Mouse (Mus musculus) layer of hippocampus, adult 9-10 months (tissue): ENCODE measurements around the gene Atg10.

ENCODE experiments used
- DNase-seq: peaks from one replicate; pipeline ENCODE4 v3.0.0; 2022; ENCODE audit warnings: low spot score

Gene Atg10

GRCm38 (mm10) chr13:91023447-91023846 is 200.3 kb downstream of the Atg10 start:
- DNase-seq, result no peak

DNA sequence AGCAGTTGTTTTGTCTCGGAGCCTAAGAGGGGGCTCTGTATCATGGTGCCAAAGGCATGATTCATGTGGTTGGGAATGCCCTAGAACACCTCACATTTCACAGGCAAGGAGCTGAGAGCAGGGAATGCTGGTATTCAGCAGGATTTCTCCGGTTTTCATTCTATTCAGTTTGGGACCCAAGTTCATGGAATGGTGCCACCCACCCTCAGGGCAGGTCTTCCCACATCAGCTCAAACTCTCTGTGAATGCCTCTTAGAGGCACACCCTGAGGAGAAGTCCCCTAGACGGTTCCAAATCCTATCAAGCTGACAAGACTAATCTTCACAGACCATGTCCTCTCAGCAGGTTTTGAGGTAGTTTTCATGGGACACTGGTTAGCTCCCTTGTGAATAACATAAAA is 211.9 kb downstream of the Atg10 start:
- no peak for DNase-seq

- no peak for DNase-seq
Measured at GRCm38 (mm10) chr13:90995034-90995629, 228.6 kb downstream of the Atg10 start.

- no peak for DNase-seq
Measured at GRCm38 (mm10) chr13:90993602-90994001, 230.2 kb downstream of the Atg10 start.

DNA sequence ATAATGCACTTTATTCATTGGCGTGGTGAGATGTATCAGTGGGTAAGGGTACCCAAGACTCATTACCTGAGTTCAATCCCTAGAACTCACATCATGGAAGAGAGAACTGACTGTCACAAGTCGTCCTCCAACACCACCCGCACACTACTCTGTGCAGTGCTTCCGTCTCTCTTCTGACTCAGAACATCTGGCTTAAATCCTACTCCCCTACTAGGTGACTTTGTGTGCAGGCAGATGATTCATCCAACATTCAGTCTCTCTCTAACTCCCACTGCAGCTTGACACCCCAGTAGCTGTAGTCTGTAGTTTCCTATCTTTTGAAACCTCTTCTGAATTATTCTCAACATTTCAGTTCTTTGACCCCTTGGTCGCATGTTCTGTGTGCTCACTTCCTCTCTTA is 230.8 kb downstream of the Atg10 start:
- no peak for DNase-seq

DNA sequence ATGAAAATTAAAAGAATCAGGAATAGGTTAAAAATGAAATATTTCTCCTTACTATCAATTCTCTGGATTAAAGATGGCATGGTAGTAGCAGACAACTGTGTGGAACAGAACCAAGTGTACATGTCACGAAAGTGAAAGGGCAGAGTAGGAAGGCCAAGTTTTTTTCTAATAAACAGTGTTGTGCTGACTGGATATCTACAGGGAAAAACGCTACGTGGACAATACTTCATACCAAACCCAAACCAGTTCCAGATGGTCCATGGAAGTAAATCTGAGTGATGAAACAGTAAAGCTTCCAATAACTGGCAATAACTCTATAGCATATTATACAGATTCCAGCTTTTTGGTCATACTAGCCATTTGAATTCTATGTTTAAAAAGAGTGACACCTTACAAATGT is 235.5 kb downstream of the Atg10 start:
- no peak for DNase-seq

GRCm38 (mm10) chr13:90985417-90985816 is 238.4 kb downstream of the Atg10 start:
- no peak for DNase-seq

DNA sequence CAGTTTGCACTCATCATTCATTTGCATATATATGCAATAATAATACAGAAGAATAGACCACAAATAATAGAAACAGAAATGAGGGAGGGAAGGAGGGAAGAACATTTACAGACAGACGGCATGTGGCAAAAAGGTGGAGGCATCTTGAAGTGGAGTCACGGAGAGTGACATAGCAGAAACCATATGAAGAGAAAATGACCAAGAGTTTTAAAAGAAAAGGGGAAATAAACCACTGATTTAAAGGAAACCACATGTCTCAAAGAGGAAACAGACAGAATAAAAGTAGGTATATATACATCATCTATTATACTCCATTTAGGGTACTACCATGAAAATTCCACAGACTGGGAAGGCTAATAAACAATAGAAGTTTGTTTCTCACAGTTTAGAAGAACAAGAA is 239.7 kb downstream of the Atg10 start:
- DNase-seq, result no peak

GRCm38 (mm10) chr13:90981798-90982197 is 242.0 kb downstream of the Atg10 start:
- DNase-seq, result no peak

- no peak for DNase-seq
Measured at GRCm38 (mm10) chr13:90980878-90981674, 242.7 kb downstream of the Atg10 start.

DNA sequence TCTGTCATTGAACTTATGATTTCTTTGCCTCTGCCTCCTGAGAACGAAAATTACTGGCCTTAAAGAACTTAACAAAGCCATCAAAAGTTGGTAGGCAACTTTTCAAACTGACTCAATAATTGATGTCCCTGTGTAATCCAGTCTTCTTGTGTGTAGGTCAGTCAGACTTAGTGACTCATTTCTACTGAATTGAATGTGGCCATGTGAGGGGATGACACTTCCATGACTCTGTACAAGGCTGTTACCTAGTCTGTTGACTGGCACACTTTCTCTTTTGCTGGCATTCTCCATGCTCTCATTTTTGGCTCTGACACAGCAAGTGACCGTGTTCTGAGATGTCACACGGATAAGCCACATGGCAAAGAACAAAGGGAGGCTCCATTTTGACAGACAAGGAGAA is 246.7 kb downstream of the Atg10 start:
- DNase-seq, result no peak

DNA sequence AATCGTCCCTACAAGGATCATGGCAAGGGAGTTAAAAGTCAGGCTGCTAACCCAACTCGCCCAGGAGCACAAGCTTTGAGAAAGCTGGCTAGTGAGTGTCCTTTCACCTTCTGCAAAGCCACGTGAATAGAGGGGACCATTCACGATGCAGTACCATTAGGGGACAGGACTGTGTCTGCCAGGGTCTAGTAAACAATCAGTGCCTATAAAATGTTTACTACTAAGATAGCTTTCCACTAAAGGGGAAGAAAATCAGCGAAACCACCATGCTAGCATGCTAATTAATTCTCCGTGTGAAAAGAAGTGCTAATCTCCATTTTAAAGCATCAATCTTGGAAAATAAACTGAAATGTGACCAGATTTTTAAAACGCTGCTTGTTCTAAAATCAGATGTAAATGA is 250.4 kb downstream of the Atg10 start:
- no peak for DNase-seq

GRCm38 (mm10) chr13:90970259-90971017 is 253.3 kb downstream of the Atg10 start:
- no peak for DNase-seq

DNA sequence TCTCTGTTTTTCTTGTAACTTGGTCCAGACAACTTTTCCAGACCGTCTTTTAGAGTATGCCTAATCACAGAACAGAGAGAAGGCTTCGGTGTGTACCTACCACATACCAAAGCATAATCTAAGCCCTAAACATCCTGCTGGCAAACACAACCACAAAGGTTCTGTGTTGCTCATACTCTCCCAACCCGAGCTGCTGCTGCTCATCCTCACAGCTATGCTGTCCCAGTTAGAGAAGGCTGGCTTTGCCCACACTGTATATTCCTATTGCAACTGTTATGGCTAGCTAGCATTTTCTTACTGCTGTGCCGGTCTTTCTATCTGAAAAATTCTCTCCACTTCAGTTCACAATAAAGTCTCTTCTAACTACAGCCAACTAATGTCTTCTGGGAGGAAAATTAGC is 254.8 kb downstream of the Atg10 start:
- no peak for DNase-seq

- DNase-seq, result peak; percentile 84
Measured at GRCm38 (mm10) chr13:90967422-90967821, 256.3 kb downstream of the Atg10 start.

- DNase-seq, result no peak
Measured at GRCm38 (mm10) chr13:90965996-90966395, 257.8 kb downstream of the Atg10 start.

GRCm38 (mm10) chr13:90964511-90964910 is 259.3 kb downstream of the Atg10 start:
- no peak for DNase-seq

- DNase-seq, result no peak
Measured at GRCm38 (mm10) chr13:90962836-90963760, 260.7 kb downstream of the Atg10 start.

GRCm38 (mm10) chr13:90960591-90960990 is 263.2 kb downstream of the Atg10 start:
- no peak for DNase-seq

DNA sequence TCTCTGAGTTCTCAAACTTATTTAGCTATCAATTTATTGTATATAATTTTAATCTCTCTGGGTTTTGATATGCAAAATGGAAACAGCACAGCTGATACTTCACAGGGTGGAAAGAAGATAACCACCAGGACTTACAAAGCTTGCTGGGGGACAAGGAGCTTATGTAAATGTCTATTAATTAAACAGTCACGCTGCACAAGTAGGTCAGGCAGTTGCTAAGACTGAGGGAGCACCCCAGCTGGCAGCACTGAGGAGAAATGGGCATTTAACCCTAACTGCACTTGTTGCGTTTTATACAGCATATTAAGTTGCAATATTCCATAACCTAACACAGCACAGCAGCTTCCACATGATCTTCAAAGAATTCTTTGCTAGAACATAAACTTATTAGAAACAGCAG is 264.9 kb downstream of the Atg10 start:
- DNase-seq, result no peak

DNA sequence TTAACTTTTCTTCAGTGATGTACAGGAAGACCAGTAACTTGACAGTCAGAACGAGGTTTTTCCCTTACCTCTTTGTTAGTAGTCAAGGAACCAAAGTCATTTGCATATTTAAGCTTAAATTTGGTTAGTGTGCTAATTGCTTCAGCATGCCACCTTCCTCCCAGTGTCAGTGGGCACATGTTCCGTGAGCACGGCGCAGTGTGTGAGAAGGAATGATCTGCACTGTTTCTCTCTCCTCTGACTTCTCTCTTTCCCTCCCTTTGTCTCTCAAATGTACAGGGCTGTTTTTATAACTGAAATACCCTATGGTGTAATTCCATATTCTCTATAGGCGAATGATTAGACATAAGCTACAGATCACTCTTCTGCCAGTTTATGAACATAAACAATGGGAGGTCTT is 284.2 kb downstream of the Atg10 start:
- no peak for DNase-seq

DNA sequence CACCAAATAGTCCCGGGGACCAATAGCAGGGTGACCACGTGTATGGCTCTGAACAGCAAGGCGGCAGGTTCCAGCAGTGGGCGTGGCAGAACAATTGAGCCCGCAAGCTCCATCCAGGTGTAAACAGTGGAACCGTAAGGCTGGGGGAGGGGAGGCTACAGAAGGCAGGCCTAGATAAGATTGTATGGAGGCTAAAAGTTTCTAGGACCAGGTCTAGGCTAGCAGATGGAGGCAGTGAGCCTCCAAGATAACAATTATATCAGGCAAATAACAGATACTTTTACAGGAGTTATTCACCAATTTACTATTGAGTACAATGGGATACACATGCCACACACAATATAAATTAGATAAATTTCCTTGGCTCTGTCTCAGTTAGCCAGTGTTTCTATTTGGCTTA is 284.6 kb downstream of the Atg10 start:
- DNase-seq, result no peak
